Mouse (Mus musculus) Patski (cell line): Measurements from ENCODE around the gene Jade1. TPM values are rescaled to one million over a fixed set of nuclear protein-coding genes. Genes with fewer than 3 reads are reported as not detected.

Source experiments
- ATAC-seq: fragments of 100-300 bp; one replicate; pipeline ENCODE4 v1.8.0; 2021
- CTCF ChIA-PET: fragments of 350-600 bp; sonication (Branson Sonifier 250); formaldehyde crosslinking; loops from one replicate; lab custom pipeline; 2022; ENCODE audit warnings: inconsistent platforms; lab: Charles Lee
- POLR2A ChIA-PET: fragments of 350-600 bp; sonication (Branson Sonifier 250); formaldehyde crosslinking; loops from one replicate; lab custom pipeline; 2022; ENCODE audit warnings: antibody characterized with exemption, inconsistent platforms; lab: Charles Lee
- DNase-seq: peaks from one replicate; pipeline ENCODE4 v3.0.0-alpha.2; 2011; ENCODE audit warnings: low read depth, low spot score
- H3K27me3 ChIP-seq: fragments of 371-371 bp; one replicate; pipeline ENCODE4 v1.5.1; 2021
- CTCF ChIP-seq: fragments of 100-300 bp; IDR thresholded peaks from one replicate; pipeline ENCODE4 v1.5.1; 2021
- in situ Hi-C: fragments of 300-500 bp; cut with MboI; formaldehyde crosslinking; loops from 3 replicates; pipeline ENCODE4 v1.11.1; 2018; ENCODE audit warnings: low pct_unique_long_range_greater_than_20kb, mixed read lengths
- polyA plus RNA-seq: library from polyadenylated mRNA; unstranded; gene quantifications from one replicate; pipeline ENCODE4 v1.2.3, GENCODE M21; 2021

The Jade1 gene
- polyA plus RNA-seq, 1 experiment from 2014 or later: 48.1 TPM

- no peak for TF ChIP-seq CTCF
- DNase-seq: no peak
- no peak for ATAC-seq
- ChIA-PET CTCF (interaction anchor here (0.9 to 1.5 kb wide), 2 partner anchors 12 to 15 kb away, joined by 3 to 5 read pairs; no protein-coding TSS in a partner anchor), POLR2A (no interaction called here)
- in situ Hi-C loops: no loop called here
- H3K27me3 ChIP-seq: no peaks in the 10 kb centered on the region
Measured at GRCm38 (mm10) chr3:41613706-41614105, 58.2 kb downstream of the Jade1 start.

DNA sequence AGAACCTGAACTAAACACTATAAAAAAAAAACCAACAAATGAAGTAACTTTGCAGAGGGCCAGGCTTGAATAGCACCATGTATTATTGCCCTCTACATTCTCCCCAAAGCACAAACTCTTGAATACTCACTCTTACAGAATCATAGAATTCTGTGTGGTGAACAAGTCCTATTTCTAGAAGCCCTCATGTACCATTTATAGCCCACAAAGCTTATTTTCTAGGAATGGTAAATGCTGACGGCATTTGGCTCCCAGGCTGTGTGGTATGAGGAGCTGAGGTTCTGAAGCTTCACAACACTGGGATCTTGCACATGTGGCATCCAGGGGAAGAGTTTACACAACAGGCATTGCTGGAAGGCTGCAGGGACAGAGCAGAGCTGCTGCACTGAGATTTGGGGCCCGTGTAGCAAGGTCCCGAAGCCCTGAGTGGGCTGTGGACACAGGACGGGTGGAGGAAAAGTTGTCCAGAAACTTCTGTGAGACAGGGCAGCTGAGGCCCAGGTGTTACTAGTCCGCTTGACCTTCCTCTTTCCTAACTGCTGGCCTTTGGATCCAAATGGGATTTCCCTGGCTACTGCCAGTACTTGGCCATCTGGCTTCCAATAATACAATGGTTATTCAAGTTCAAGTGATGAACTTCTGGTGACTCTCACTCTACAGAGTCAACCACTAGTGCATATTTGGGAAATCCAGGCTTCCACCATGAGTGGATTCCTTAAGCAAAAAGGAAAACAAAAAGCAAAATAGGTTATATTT, 58.9 kb downstream of the Jade1 start:
- POLR2A ChIA-PET: no interaction called here
- CTCF ChIA-PET: interaction anchor here (0.9 to 1.5 kb wide), 2 partner anchors 11 to 16 kb away, joined by 3 to 5 read pairs; no protein-coding TSS in a partner anchor
- no peak for TF ChIP-seq CTCF
- DNase-seq (no peak), ATAC-seq (no peak)
- no peaks in the 10 kb centered on the region for H3K27me3 ChIP-seq
- in situ Hi-C loops: no loop called here

DNA sequence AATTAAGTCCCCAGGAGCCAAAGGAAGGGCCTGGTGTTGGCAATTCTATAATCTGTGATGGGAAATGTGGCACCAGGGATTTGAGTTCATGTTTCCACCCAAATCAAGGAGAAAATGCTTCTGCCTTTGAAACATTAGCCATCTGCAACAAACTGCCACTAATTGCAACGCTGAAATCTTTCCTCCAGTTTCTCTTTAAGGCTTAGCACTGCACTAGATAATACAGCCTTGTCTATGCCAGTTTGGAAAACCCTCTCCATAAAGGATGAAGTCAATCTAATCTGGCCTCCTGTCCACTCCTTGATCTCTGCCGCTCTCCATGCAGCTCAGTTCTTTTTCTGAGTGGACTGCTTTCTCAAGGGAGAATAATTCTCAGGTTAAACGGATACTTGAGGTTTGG, 62.5 kb downstream of the Jade1 start:
- no peak for TF ChIP-seq CTCF
- CTCF ChIA-PET: interaction anchor here (1.3 to 1.8 kb wide), 2 partner anchors 11 to 31 kb away, joined by 4 to 5 read pairs; no protein-coding TSS in a partner anchor
- no peak for ATAC-seq
- no peak for DNase-seq
- in situ Hi-C loops: no loop called here
- no peaks in the 10 kb centered on the region for H3K27me3 ChIP-seq
- POLR2A ChIA-PET: no interaction called here

- no peak for ATAC-seq
- in situ Hi-C loops: no loop called here
Measured at GRCm38 (mm10) chr3:41618488-41618887, 63.0 kb downstream of the Jade1 start.

DNA sequence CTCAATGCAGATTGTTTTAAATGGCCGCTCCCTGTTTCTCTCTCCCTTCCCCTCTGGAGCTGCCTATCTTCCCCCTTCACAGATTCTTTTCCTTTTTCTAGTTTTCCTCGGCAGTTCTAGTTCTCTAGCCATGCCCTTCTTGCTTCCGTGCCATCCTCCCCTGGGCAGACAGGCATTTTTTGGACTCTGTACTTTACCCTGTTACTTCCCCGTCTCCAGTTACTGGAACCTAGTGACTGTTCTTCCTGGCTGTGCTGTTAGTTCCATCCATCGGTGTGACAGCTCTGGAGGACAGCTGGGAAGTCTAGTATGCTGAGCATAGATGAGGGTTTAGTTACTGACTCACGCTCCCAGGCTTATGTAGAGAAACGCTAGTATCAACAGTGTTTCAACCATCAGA, 65.4 kb downstream of the Jade1 start:
- POLR2A ChIA-PET: no interaction called here
- DNase-seq (no peak), ATAC-seq (no peak)
- in situ Hi-C loops: no loop called here
- H3K27me3 ChIP-seq: no peaks in the 10 kb centered on the region
- TF ChIP-seq CTCF: no peak
- CTCF ChIA-PET: no interaction called here

More at GRCm38 (mm10) chr3:41618488-41618887, 63.0 kb downstream of the Jade1 start:
- no peak for TF ChIP-seq CTCF
- DNase-seq: no peak
- CTCF ChIA-PET: interaction anchor here (1.3 to 1.8 kb wide), 2 partner anchors 10 to 30 kb away, joined by 4 to 5 read pairs; no protein-coding TSS in a partner anchor
- POLR2A ChIA-PET: no interaction called here
- H3K27me3 ChIP-seq: no peaks in the 10 kb centered on the region

GRCm38 (mm10) chr3:41655642-41656041, 100.1 kb downstream of the Jade1 start:
- H3K27me3 ChIP-seq: no peaks in the 10 kb centered on the region
- no peak for DNase-seq
- TF ChIP-seq CTCF: peak; percentile 57
- POLR2A ChIA-PET: no interaction called here
- CTCF ChIA-PET: no interaction called here
- in situ Hi-C loops: no loop called here
- no peak for ATAC-seq

Other genes starting within 250 kb of the Jade1 start
- 20.5 TPM for gene Sclt1, start 186.8 kb downstream of the Jade1 start, polyA plus RNA-seq
- gene D3Ertd751e, start 186.9 kb downstream of the Jade1 start, polyA plus RNA-seq: 10.6 TPM